Mouse (Mus musculus): ENCODE measurements around the gene Dffb. TPM values are rescaled to one million over a fixed set of nuclear protein-coding genes. Genes with fewer than 3 reads are reported as not detected.

Gene Dffb
- polyA plus RNA-seq, 1 experiment from 2014 or later: 6.5 TPM

DNA sequence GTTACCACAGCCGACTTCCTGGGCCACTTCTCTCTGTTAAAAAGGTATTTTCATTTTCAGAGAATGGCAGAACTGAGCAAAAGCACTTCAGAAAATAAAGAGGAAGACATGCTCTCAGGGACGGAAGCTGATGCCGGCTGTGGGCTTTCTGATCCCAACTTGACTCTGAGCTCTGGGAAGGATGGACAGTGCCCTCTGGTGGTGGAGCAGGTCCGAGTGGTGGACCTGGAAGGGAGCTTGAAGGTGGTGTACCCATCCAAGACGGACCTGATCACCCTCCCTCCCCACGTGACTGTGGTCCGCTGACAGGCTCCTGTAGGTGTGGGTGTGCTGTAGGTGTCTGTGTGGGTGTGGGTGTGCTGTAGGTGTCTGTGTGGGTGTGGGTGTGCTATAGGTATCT, 44.6 kb upstream of the Dffb start:
- no peaks in the 10 kb centered on the region for H3K27me3 ChIP-seq (replicated peaks; ENCODE audit: control insufficient read depth, insufficient read depth, low read length)
- 64% methylated on average over 7 of the region's 7 CpGs for WGBS
- H3K4me2 ChIP-seq (replicated peaks; ENCODE audit: low read depth): no peak overlapping the region
- no peak for ATAC-seq
- H3K9me3 ChIP-seq (ENCODE audit: control insufficient read depth): no peaks in the 10 kb centered on the region
- TF ChIP-seq CTCF (IDR thresholded peaks at IDR 0.05; ENCODE audit: low read depth): peak; percentile 82
- no peak overlapping the region for H3K27ac ChIP-seq (ENCODE audit: low read depth, low read length)
- H3K4me3 ChIP-seq (ENCODE audit: low read depth, low read length): no peak overlapping the region
- no peak overlapping the region for H3K9ac ChIP-seq (ENCODE audit: low read depth, low read length)
- peaks cover 74% of the 10 kb centered on the region for H3K36me3 ChIP-seq (ENCODE audit: control insufficient read depth, insufficient read depth)
- H3K4me1 ChIP-seq (replicated peaks; ENCODE audit: control insufficient read depth, insufficient read depth, low read length): 0 out of 2 replicates have a peak, but pooled peaks cover 7% of the 10 kb centered on the region

DNA sequence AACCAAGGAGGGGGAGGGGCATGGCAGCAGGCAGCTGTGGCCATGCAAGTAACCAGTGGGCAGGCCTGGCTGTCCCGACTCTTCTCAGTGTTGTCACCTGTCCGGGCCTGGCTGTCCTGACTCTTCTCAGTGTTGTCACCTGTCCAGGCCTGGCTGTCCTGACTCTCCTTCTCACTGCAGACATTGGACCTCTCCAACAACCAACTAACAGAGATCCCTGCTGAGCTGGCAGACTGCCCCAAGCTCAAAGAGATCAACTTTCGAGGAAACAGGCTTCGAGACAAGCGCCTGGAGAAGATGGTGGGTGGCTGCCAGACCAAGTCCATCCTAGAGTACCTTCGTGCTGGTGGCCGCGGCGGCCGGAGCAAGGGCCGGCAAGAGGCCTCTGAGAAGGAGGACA, 40.5 kb upstream of the Dffb start:
- WGBS: 93% methylated on average over 11 of the region's 11 CpGs
- no peak overlapping the region for H3K4me3 ChIP-seq (ENCODE audit: low read depth, low read length)
- peaks cover 6% of the 10 kb centered on the region; the same call in 1 of the 2 replicates for H3K4me1 ChIP-seq (replicated peaks; ENCODE audit: control insufficient read depth, insufficient read depth, low read length)
- H3K27me3 ChIP-seq (replicated peaks; ENCODE audit: control insufficient read depth, insufficient read depth, low read length): no peaks in the 10 kb centered on the region
- no peak overlapping the region for H3K4me2 ChIP-seq (replicated peaks; ENCODE audit: low read depth)
- no peak for ATAC-seq
- no peaks in the 10 kb centered on the region for H3K9me3 ChIP-seq (ENCODE audit: control insufficient read depth)
- no peak overlapping the region for H3K9ac ChIP-seq (ENCODE audit: low read depth, low read length)
- peaks cover 55% of the 10 kb centered on the region for H3K36me3 ChIP-seq (ENCODE audit: control insufficient read depth, insufficient read depth)
- H3K27ac ChIP-seq (ENCODE audit: low read depth, low read length): no peak overlapping the region
- TF ChIP-seq CTCF (IDR thresholded peaks at IDR 0.05; ENCODE audit: low read depth): no peak

DNA sequence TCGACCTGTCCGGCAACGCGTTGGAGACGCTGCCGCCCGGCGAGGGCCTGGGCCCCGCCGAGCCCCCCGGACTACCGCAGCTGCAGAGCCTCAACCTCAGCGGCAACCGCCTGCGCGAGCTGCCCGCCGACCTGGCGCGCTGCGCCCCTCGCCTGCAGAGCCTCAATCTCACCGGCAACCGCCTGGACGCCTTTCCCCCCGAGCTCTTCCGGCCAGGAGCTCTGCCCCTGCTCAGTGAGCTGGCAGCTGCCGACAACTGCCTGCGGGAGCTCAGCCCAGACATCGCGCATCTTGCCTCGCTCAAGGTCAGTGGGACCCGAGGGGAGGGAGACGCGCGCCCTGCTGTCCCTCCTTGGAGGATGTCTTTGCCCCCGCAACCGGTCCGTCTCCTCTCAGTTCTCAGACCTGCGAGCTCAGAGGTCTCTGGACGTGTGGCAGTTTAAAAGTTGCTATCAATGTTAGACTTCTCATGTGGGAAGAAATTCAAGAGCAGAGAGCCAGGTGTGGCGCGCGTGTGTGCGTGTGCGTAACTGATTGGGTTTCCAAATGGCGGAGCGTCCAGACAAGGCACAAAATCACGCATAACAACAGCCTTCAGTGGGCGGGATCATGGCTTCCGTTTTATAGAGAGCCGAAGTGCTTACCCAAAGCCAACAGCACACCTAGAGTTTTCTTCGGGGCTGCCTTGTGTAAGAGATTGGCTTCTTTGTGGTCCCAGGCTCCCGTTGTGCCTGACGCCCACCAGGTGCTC, 37.4 kb upstream of the Dffb start:
- 1% methylated on average over 54 of the region's 55 CpGs for WGBS
- peak overlapping the region; percentile 54 for H3K27ac ChIP-seq (ENCODE audit: low read depth, low read length)
- peak overlapping the region; percentile 96 for H3K9ac ChIP-seq (ENCODE audit: low read depth, low read length)
- H3K4me2 ChIP-seq (replicated peaks; ENCODE audit: low read depth): peak overlapping the region; percentile 95
- peaks cover 6% of the 10 kb centered on the region; the same call in 1 of the 2 replicates for H3K4me1 ChIP-seq (replicated peaks; ENCODE audit: control insufficient read depth, insufficient read depth, low read length)
- peak; percentile 5; the same call in 1 of the 2 replicates for ATAC-seq
- H3K4me3 ChIP-seq (ENCODE audit: low read depth, low read length): peak overlapping the region; percentile 97
- no peaks in the 10 kb centered on the region for H3K9me3 ChIP-seq (ENCODE audit: control insufficient read depth)
- H3K27me3 ChIP-seq (replicated peaks; ENCODE audit: control insufficient read depth, insufficient read depth, low read length): no peaks in the 10 kb centered on the region
- TF ChIP-seq CTCF (IDR thresholded peaks at IDR 0.05; ENCODE audit: low read depth): no peak
- peaks cover 26% of the 10 kb centered on the region for H3K36me3 ChIP-seq (ENCODE audit: control insufficient read depth, insufficient read depth)

DNA sequence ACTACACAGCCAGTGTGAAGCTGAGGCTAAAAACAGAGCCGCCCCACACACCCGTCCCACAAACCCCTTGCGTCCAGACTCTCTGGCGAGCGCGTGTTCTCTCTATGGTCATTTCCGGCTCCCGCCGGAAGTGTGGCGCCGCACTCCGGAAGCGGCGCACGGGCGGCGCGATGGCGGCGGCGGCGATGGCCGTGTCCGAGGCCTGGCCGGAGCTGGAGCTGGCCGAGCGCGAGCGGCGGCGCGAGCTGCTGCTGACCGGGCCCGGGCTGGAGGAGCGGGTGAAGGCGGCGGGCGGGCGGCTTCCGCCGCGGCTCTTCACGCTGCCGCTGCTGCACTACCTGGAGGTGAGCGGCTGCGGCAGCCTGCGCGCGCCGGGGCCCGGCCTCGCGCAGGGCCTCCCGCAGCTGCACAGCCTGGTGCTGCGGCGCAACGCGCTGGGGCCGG, 36.7 kb upstream of the Dffb start, which contains the start of gene Lrrc47:
Lrrc47 (plus strand) TSS at position 86 of the 444 bp plus-strand sequence.
- Histone ChIP-seq H3K4me2 (replicated peaks; ENCODE audit: low read depth) (peak within 1 kb of the TSS; percentile 95), H3K4me1 (replicated peaks; ENCODE audit: control insufficient read depth, insufficient read depth, low read length) (peaks cover 6% of the 10 kb centered on the region; the same call in 1 of the 2 replicates), H3K36me3 (ENCODE audit: control insufficient read depth, insufficient read depth) (peaks cover 25% of the 10 kb centered on the region), H3K27ac (ENCODE audit: low read depth, low read length) (peak within 1 kb of the TSS; percentile 54), H3K9ac (ENCODE audit: low read depth, low read length) (peak within 1 kb of the TSS; percentile 96), H3K4me3 (ENCODE audit: low read depth, low read length) (peak within 1 kb of the TSS; percentile 97), H3K9me3 (ENCODE audit: control insufficient read depth) (no peaks in the 10 kb centered on the region), H3K27me3 (replicated peaks; ENCODE audit: control insufficient read depth, insufficient read depth, low read length) (no peaks in the 10 kb centered on the region)
- peak; percentile 87 for ATAC-seq
- WGBS: under 1% methylated on average over 51 of the region's 59 CpGs
- no peak for TF ChIP-seq CTCF (IDR thresholded peaks at IDR 0.05; ENCODE audit: low read depth)

DNA sequence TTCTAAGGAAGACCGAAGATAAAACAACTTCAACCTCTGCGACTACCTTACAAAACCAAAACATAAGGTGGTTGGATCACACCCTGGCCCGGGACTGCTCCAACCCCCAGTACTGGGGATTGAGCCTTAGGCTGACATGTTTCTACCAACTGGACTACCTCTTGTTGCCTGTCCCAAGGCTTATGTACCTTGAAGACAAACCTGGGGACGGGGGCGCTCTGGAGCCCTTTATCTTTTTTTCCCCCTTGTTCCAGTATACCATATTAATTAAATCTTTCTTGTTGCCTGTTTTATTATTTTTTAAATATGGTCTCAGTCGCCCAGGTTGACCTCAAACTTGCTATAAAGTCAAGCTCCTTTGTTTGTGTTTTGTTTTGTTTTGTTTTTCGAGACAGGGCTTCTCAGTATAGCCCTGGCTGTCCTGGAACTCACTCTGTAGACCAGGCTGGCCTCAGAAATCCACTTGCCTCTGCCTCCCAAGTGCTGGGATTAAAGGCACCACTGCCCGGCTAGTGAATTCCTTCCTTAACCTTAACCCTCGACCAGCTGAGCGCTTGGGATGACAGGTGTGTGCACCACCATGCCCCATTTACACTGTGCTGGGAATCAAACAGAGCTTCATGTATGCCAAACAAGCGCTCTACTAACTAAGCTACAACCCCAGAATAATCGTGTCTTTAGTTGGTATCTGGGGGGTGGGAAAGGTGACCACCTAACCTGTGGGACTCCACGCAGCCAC, 36.1 kb upstream of the Dffb start:
- H3K27ac ChIP-seq (ENCODE audit: low read depth, low read length): peak overlapping the region; percentile 54
- peak overlapping the region; percentile 97 for H3K4me3 ChIP-seq (ENCODE audit: low read depth, low read length)
- H3K4me2 ChIP-seq (replicated peaks; ENCODE audit: low read depth): peak overlapping the region; percentile 95
- peaks cover 6% of the 10 kb centered on the region; the same call in 1 of the 2 replicates for H3K4me1 ChIP-seq (replicated peaks; ENCODE audit: control insufficient read depth, insufficient read depth, low read length)
- TF ChIP-seq CTCF (IDR thresholded peaks at IDR 0.05; ENCODE audit: low read depth): no peak
- peaks cover 25% of the 10 kb centered on the region for H3K36me3 ChIP-seq (ENCODE audit: control insufficient read depth, insufficient read depth)
- no peaks in the 10 kb centered on the region for H3K27me3 ChIP-seq (replicated peaks; ENCODE audit: control insufficient read depth, insufficient read depth, low read length)
- H3K9ac ChIP-seq (ENCODE audit: low read depth, low read length): peak overlapping the region; percentile 96
- peak; percentile 21 for ATAC-seq
- no peaks in the 10 kb centered on the region for H3K9me3 ChIP-seq (ENCODE audit: control insufficient read depth)
- WGBS: 27% methylated on average over 13 of the region's 13 CpGs

DNA sequence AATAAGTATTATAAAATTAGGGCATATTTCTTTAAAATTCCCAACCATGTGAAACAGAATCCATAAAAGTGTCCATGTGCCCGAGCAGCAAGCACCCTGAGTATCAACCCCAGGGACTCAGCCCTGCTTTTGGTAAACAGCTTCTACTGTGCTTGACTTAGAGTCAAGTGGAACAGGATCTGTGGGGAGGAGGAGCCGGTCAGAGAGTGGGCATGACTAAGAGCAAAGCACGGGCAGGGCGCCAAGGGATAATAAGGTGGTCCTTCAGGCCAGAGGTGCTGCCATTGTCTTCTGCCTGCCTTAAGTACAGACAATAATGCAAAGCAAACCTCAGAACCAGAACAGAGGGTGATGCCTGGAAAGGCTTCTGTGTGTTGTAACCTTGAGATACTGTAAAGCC, 32.8 kb upstream of the Dffb start:
- H3K4me2 ChIP-seq (replicated peaks; ENCODE audit: low read depth): no peak overlapping the region
- H3K4me3 ChIP-seq (ENCODE audit: low read depth, low read length): no peak overlapping the region
- H3K27me3 ChIP-seq (replicated peaks; ENCODE audit: control insufficient read depth, insufficient read depth, low read length): no peaks in the 10 kb centered on the region
- H3K9me3 ChIP-seq (ENCODE audit: control insufficient read depth): no peaks in the 10 kb centered on the region
- H3K4me1 ChIP-seq (replicated peaks; ENCODE audit: control insufficient read depth, insufficient read depth, low read length): no peaks in the 10 kb centered on the region
- no peak overlapping the region for H3K27ac ChIP-seq (ENCODE audit: low read depth, low read length)
- H3K36me3 ChIP-seq (ENCODE audit: control insufficient read depth, insufficient read depth): peaks cover 37% of the 10 kb centered on the region
- TF ChIP-seq CTCF (IDR thresholded peaks at IDR 0.05; ENCODE audit: low read depth): no peak
- WGBS: 72% methylated on average over 4 of the region's 4 CpGs
- no peak for ATAC-seq
- H3K9ac ChIP-seq (ENCODE audit: low read depth, low read length): no peak overlapping the region

Data from intestine, postnatal 0 days (tissue).